Mouse (Mus musculus): Measurements from ENCODE around the gene Fbln1.
A peak's percentile ranks its signal among the peaks of the same experiment; 100 is the strongest.

The Fbln1 gene

DNA sequence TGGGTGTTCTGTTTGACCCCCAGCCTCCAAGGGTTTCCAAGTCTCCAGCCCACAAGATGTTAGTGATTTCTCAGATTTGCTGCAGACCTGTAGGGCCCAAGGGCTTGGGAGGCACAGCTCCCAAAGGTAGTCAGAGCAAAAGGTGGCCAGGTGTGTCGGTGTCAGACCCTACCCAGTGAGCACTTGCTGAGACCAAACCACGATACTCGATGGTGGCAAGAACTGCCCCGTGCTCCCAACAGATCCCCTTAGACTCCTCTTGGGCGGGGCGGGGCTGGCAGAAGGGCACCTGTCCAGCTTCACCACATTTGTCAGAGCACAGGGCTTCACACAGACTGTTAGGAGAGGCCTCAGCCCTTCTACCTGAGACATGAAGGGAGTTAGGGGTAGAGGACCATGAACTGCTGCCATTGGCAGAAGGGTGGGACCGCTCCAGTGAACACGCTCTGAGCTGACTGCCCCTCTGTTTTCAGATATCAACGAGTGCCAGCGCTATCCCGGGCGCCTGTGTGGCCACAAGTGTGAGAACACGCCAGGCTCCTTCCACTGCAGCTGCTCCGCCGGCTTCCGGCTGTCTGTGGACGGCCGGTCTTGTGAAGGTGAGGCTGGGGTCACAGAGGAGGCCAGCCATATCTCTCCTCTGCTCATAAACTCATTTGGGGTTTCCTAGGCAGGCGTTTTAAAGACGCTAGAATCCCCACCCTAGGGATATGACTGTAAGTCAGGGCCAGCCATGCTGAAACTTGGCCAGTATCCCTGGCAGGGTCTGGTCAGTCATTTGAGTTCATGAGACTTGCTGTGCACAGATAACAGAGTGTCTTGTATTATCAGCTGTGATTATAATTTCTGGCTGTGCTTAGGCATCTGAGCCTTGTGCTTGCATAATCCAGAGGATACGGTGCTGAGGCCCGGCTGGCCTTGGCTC lies 33.3 kb downstream of the Fbln1 start:
- DNase-seq (ENCODE audit: low read depth, low spot score) = peak; percentile 76

GRCm38 (mm10) chr15:85240086-85240485 lies 34.3 kb downstream of the Fbln1 start:
- DNase-seq (ENCODE audit: low read depth, low spot score) = no peak

DNA sequence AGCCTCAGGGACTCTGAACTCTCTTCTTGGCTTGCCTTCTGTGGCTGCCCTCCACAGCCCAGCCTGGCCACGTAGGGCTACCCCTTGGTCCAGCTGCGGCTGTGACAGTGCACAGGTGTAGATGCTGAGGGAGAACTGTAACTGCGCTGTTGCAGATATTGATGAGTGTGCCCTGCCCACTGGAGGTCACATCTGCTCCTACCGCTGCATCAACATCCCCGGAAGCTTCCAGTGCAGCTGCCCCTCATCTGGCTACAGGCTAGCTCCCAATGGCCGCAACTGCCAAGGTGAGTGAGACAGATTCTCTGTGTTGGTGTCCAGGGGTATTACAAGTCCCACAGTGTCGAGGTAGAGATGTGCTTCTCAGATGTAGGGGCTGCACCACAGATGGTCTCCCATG lies 36.1 kb downstream of the Fbln1 start:
- no peak for DNase-seq (ENCODE audit: low read depth, low spot score)

GRCm38 (mm10) chr15:85244414-85245161 lies 38.8 kb downstream of the Fbln1 start:
- DNase-seq (ENCODE audit: low read depth, low spot score) = no peak

DNA sequence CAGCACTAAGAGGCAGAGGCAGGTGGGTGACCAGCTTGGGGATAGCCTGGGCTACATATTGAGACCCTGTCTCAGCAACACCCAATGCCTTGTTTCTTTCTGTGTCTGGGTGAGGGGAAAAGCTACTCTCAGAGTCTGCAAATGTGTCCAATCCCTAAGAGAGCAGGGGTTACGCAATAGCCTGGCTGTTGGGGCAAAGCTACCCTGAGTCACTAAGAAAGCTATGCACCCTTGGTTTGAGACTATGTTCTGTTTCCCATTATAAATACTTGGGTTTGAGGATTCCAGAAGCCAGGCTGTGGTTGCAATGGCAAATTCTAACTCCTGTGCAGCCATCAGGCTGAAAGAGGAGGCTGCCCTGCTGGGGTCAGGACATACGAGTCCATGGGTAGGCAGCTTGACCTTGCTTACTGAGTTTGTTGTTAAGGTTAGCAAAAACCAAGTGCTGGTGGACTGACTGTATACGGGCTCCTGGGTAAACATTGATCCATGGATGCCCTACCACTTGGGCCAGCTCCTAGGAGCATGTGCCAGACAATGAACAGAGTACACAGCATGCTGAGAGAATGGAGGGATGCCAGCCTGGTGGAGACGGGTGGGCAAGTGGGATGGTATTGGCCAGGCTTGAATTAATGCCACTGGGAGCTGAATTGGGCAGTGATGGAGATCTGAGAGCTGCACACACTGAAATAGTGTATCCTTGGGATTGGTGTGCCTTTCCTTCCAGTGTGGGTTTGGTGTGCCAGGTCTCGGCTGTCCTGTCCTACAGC lies 39.7 kb downstream of the Fbln1 start:
- peak; percentile 48 for DNase-seq (ENCODE audit: low read depth, low spot score)

DNA sequence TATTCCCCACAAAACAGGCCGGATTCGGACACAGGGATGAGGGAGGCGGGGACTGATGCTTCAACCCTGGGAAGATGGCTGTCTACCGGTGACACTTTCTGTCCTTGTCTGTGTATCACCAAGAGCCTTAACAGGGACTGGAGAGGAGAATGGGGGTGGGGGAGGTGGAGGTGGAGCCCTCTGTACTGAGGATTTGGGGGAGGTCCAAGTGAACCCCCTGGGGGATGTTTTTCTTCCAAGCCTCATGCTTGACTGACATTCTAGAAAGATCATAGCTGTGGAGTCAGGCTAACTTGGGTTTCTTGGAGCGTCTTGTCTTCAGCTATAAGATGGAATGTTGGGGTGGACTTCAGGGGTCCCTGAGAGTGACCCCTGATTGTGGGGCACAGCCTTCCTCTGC lies 40.3 kb downstream of the Fbln1 start:
- no peak for DNase-seq (ENCODE audit: low read depth, low spot score)

- no peak for DNase-seq (ENCODE audit: low read depth, low spot score)
Observed at GRCm38 (mm10) chr15:85246936-85247335, 41.2 kb downstream of the Fbln1 start.

GRCm38 (mm10) chr15:85248311-85248710 lies 42.6 kb downstream of the Fbln1 start:
- no peak for DNase-seq (ENCODE audit: low read depth, low spot score)

- DNase-seq (ENCODE audit: low read depth, low spot score) = peak; percentile 61
Observed at GRCm38 (mm10) chr15:85249252-85249651, 43.5 kb downstream of the Fbln1 start.

- DNase-seq (ENCODE audit: low read depth, low spot score) = no peak
Observed at GRCm38 (mm10) chr15:85250436-85250835, 44.7 kb downstream of the Fbln1 start.

GRCm38 (mm10) chr15:85252476-85252875 lies 46.7 kb downstream of the Fbln1 start:
- DNase-seq (ENCODE audit: low read depth, low spot score) = peak; percentile 46

GRCm38 (mm10) chr15:85257775-85258429 lies 52.2 kb downstream of the Fbln1 start:
- no peak for DNase-seq (ENCODE audit: low read depth, low spot score)

GRCm38 (mm10) chr15:85262805-85263204 lies 57.1 kb downstream of the Fbln1 start:
- DNase-seq (ENCODE audit: low read depth, low spot score) = no peak

GRCm38 (mm10) chr15:85266729-85267434 lies 61.1 kb downstream of the Fbln1 start:
- peak; percentile 62 for DNase-seq (ENCODE audit: low read depth, low spot score)

- no peak for DNase-seq (ENCODE audit: low read depth, low spot score)
Observed at GRCm38 (mm10) chr15:85267891-85268290, 62.1 kb downstream of the Fbln1 start.

DNA sequence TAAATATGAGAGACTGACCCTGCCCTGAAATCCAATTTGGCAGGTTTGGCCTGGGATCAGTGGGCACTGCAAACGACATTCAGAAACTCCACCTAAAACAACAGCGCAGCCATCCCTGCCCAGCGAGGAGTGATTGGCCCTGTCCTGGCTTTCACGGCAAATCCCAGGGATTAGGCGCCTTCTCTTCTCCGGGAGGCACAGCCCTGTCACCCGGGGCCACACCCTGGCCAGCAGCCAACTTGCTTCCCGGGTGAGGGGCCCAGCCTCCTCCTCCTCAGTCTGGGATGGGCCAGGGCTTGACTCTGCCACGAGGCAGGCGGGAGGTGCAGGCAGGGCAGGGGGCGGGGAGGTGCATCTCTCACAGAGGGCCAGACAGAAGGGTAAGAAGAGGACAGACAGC lies 67.2 kb downstream of the Fbln1 start:
- no peak for DNase-seq (ENCODE audit: low read depth, low spot score)

DNA sequence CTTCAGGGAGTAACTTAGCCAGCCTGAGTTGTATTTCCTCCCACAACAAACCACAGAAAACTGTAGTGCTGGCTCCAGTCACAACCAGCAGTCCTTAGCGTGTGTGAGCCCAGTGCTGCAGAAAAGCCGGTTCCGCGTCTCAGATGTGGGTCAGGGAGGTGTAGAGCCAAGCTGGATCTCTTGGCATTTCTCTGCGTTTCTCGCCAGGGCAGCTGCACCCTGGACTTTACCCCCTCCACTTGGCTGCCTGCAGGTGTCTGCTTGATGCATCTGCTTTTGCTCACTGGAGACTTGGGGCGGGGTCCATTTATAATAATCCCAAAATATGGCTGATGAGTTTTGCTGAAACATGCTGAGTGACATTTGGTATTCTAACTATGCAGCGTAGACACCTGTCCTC lies 71.5 kb downstream of the Fbln1 start:
- DNase-seq (ENCODE audit: low read depth, low spot score) = no peak

- no peak for DNase-seq (ENCODE audit: low read depth, low spot score)
Observed at GRCm38 (mm10) chr15:85278986-85279385, 73.2 kb downstream of the Fbln1 start.

DNA sequence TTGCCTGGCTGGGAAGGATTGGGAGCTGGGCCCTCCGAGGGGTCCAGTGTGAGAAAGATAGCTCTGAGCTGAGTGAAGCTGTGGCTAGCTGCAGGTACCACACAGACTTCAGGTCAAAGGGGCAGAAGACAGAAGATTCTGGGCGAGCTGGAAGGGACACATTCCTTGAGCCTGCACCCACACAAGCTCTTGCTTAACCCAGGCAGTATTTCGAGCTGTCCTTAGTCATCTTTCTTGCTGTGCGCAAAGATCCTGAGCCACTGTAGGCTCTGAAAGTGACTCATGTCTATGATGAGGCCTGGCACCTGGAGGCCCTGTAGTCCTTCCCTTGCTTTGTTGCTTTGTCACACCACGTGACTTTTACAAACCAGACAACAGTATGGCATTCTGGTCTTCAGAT lies 76.3 kb downstream of the Fbln1 start:
- DNase-seq (ENCODE audit: low read depth, low spot score) = no peak

- DNase-seq (ENCODE audit: low read depth, low spot score) = no peak
Observed at GRCm38 (mm10) chr15:85284651-85285050, 78.9 kb downstream of the Fbln1 start.

GRCm38 (mm10) chr15:85294632-85295031 lies 88.9 kb downstream of the Fbln1 start:
- no peak for DNase-seq (ENCODE audit: low read depth, low spot score)
